Mouse (Mus musculus) embryonic facial prominence, embryonic 15.5 days (tissue): ENCODE data around the gene Rps6kc1. TPM values are rescaled to one million over a fixed set of nuclear protein-coding genes. Genes with fewer than 3 reads are reported as not detected.

Source experiments
- ATAC-seq: fragments of 200-750 bp; cut with Nextera tagmentation; 2 replicates; pipeline ENCODE4 v1.8.0; 2017; ENCODE audit warnings: low read depth, moderate TSS enrichment; ENCODE audit not compliant: insufficient number of reproducible peaks, low FRiP score, low TSS enrichment
- H3K27ac ChIP-seq: fragments of 300-500 bp; sonication (generic); replicated peaks from 2 replicates; pipeline ENCODE4 v1.5.1; 2015; ENCODE audit warnings: mild to moderate bottlenecking, inconsistent platforms
- H3K27me3 ChIP-seq: fragments of 300-500 bp; sonication (generic); 2 replicates; pipeline ENCODE4 v1.6.1; 2015; ENCODE audit warnings: inconsistent platforms
- H3K36me3 ChIP-seq: fragments of 300-500 bp; sonication (generic); 2 replicates; pipeline ENCODE4 v1.6.1; 2015; ENCODE audit warnings: mild to moderate bottlenecking, inconsistent platforms
- H3K4me1 ChIP-seq: fragments of 300-500 bp; sonication (generic); 2 replicates; pipeline ENCODE4 v1.6.1; 2015; ENCODE audit warnings: inconsistent platforms
- H3K4me2 ChIP-seq: fragments of 300-500 bp; sonication (generic); replicated peaks from 2 replicates; pipeline ENCODE4 v1.6.1; 2015; ENCODE audit warnings: mild to moderate bottlenecking, inconsistent platforms
- H3K4me3 ChIP-seq: fragments of 300-500 bp; sonication (generic); replicated peaks from 2 replicates; pipeline ENCODE4 v1.5.1; 2015; ENCODE audit warnings: mild to moderate bottlenecking, inconsistent platforms
- H3K9ac ChIP-seq: fragments of 300-500 bp; sonication (generic); 2 replicates; pipeline ENCODE4 v1.6.1; 2015; ENCODE audit warnings: inconsistent platforms
- H3K9me3 ChIP-seq: fragments of 300-500 bp; sonication (generic); replicated peaks from 2 replicates; pipeline ENCODE4 v1.6.1; 2016; ENCODE audit warnings: inconsistent platforms
- WGBS: fragments of 180-500 bp; shearing (Covaris S2); methylation state at CpG from one replicate; pipeline ENCODE4 v1.1.7; 2015; 5-methylcytosine and 5-hydroxymethylcytosine counted together
- polyA plus RNA-seq: library from polyadenylated mRNA; unstranded; fragments of >200 nt; fragmentation: Nextera tagmentation; extraction: Ambion mirVana; gene quantifications from 2 replicates; pipeline ENCODE4 v1.2.1, GENCODE M21; 2015

Gene Rps6kc1
- polyA plus RNA-seq, 1 experiment from 2014 or later, result 15.2 TPM

- ATAC-seq, result no peak
- Histone ChIP-seq H3K9me3 (no peaks in the 10 kb centered on the region), H3K9ac (no peak overlapping the region), H3K27ac (no peak overlapping the region), H3K4me1 (0 out of 2 replicates have a peak, but pooled peaks cover 6% of the 10 kb centered on the region), H3K4me2 (no peak overlapping the region), H3K4me3 (no peak overlapping the region), H3K36me3 (peaks cover 26% of the 10 kb centered on the region), H3K27me3 (no peaks in the 10 kb centered on the region)
- WGBS, result 47% methylated on average over 7 of the region's 7 CpGs
Measured at GRCm38 (mm10) chr1:190796745-190797482, 114.7 kb downstream of the Rps6kc1 start.

DNA sequence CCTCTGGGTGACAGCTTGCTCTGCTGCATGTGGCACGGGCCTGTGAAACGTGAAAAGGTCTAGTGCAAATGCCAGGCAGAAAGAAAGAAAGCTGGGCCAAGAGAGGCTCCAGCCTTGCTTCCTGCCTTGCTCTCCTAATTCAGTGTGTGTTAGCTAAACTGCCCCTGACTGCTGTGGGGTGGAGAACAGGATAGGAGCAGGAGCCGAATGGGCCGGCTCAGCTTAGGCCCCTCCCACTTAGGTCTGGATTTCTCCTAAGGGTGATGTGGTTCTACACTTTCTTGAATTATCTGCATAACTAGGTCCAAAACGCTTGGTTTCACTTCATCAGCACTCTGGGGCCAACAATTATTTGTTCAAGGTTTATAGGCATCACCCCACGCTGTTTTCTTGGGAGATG lies 119.9 kb downstream of the Rps6kc1 start:
- H3K9me3 ChIP-seq, result no peaks in the 10 kb centered on the region
- 0 out of 2 replicates have a peak, but pooled peaks cover 1% of the 10 kb centered on the region for H3K4me1 ChIP-seq
- no peak overlapping the region for H3K27ac ChIP-seq
- no peak overlapping the region for H3K9ac ChIP-seq
- ATAC-seq, result no peak
- H3K4me2 ChIP-seq, result no peak overlapping the region
- WGBS, result 78% methylated on average over 6 of the region's 6 CpGs
- no peaks in the 10 kb centered on the region for H3K36me3 ChIP-seq
- H3K27me3 ChIP-seq, result no peaks in the 10 kb centered on the region
- H3K4me3 ChIP-seq, result no peak overlapping the region

DNA sequence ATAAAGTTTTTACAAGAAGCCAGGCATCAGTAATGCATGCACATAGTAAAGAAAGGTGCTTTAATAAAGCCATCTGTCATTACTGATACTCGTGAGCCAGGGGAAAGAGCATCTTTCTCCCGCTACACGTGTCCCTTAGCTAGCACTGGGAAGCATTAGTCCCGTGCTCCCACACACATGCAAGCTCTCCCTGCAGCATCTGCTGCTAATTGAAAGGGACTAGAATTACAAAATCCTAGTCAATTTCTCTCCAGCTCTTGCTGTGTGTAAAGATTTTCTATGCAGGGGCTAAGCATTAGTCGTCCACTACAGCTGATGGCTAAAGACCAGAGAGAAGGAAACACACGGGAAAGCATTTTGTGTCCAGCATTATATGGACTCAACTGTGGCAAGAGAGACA lies 120.8 kb downstream of the Rps6kc1 start:
- no peaks in the 10 kb centered on the region for H3K36me3 ChIP-seq
- H3K9ac ChIP-seq, result no peak overlapping the region
- no peaks in the 10 kb centered on the region for H3K4me1 ChIP-seq
- H3K9me3 ChIP-seq, result no peaks in the 10 kb centered on the region
- WGBS, result 48% methylated on average over 6 of the region's 6 CpGs
- no peak overlapping the region for H3K27ac ChIP-seq
- H3K4me3 ChIP-seq, result no peak overlapping the region
- H3K27me3 ChIP-seq, result no peaks in the 10 kb centered on the region
- no peak for ATAC-seq
- no peak overlapping the region for H3K4me2 ChIP-seq

DNA sequence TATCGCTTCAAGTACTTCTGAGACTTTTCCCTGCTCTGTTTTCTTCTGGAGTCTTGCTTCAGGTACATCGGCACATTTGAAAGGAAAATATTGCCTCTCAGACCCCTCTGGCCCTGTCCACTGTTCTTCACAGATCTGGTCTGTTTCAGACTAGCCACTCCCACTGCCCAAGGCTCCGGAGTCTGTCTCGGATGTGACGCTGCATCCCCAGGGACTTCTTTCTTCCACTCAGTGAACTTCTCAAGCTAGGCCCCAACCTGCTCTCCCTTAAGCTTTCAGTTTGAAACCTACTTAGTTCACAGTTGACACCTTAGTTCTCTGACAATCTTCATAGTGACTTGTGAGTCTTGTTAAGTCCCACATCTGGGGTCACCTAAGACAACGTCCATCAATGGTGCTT lies 133.9 kb downstream of the Rps6kc1 start:
- H3K4me3 ChIP-seq, result no peak overlapping the region
- H3K27ac ChIP-seq, result no peak overlapping the region
- peaks cover 11% of the 10 kb centered on the region for H3K4me1 ChIP-seq
- WGBS, result 45% methylated on average over 6 of the region's 6 CpGs
- no peaks in the 10 kb centered on the region for H3K27me3 ChIP-seq
- 0 out of 2 replicates have a peak, but pooled peaks cover 18% of the 10 kb centered on the region for H3K36me3 ChIP-seq
- H3K9me3 ChIP-seq, result no peaks in the 10 kb centered on the region
- no peak overlapping the region; the same call in 1 of the 2 replicates for H3K9ac ChIP-seq
- no peak overlapping the region for H3K4me2 ChIP-seq
- ATAC-seq, result no peak

DNA sequence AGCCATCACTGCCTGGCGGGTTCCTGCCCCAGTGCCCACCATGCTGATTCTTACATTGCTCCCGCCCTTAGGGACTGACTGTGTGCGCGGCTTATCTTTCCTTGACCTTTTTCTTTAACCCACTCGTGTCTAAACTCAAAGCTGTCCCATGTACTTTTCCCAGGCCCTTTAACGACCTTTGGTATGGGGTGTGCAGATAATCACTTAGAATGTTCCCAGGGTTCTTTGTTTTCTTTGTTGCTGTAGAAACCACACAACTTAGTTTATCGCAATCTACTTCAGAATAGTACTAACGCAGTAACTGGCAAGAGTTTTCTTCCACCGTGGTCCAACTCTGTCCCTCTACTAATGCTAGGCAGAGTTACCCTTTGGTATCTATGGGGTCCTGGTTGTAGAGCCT lies 135.3 kb downstream of the Rps6kc1 start:
- H3K27me3 ChIP-seq, result no peaks in the 10 kb centered on the region
- H3K27ac ChIP-seq, result no peak overlapping the region
- 0 out of 2 replicates have a peak, but pooled peaks cover 18% of the 10 kb centered on the region for H3K36me3 ChIP-seq
- no peak overlapping the region for H3K4me2 ChIP-seq
- no peak overlapping the region for H3K9ac ChIP-seq
- H3K4me3 ChIP-seq, result no peak overlapping the region
- WGBS, result 90% methylated on average over 9 of the region's 9 CpGs
- ATAC-seq, result no peak
- no peaks in the 10 kb centered on the region for H3K9me3 ChIP-seq
- peaks cover 11% of the 10 kb centered on the region for H3K4me1 ChIP-seq

DNA sequence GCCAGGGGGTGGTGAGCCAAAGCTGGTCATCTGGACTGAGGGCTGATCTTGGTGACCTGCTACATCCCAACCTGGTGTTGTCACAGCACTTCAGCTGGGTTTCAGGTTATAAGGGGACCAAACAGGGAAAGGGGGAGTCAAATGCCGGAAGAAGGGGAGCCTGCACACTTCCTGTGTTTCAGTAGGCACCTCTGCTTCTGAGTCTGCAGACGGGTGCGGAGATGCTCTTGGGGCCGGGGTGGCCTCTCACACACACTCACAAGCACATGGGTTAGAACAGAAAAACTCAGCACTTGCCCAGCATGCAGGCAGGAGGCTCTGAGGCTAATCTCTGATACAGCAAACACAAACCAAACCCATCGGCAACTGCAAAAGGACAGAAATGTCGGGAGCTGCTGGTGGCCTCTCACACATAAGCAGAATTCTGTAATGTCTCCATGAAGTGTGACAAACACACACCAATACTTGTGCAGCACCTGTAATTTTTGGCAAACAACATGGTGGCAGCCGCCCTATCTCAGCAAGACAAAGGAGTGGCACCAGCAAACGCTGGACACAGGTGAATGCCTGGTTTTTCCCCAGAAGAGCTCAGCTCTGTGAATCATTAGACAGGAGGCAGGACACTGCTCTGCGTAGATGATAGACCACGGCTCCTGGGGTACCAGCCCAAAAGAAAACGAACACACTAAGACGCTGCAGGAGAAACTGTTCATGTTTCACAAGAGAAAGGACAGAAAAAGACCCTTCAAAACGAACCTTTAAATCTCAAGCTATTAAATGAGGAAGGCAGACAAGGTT lies 139.3 kb downstream of the Rps6kc1 start:
- Histone ChIP-seq H3K36me3 (0 out of 2 replicates have a peak, but pooled peaks cover 12% of the 10 kb centered on the region), H3K27me3 (no peaks in the 10 kb centered on the region), H3K9me3 (no peaks in the 10 kb centered on the region), H3K27ac (no peak overlapping the region), H3K4me3 (no peak overlapping the region), H3K9ac (no peak overlapping the region), H3K4me1 (peaks cover 17% of the 10 kb centered on the region), H3K4me2 (no peak overlapping the region)
- ATAC-seq, result no peak
- 86% methylated on average over 13 of the region's 13 CpGs for WGBS

GRCm38 (mm10) chr1:190769748-190770147 lies 141.8 kb downstream of the Rps6kc1 start:
- H3K27me3 ChIP-seq, result no peaks in the 10 kb centered on the region
- no peak overlapping the region for H3K4me3 ChIP-seq
- 0 out of 2 replicates have a peak, but pooled peaks cover 7% of the 10 kb centered on the region for H3K36me3 ChIP-seq
- 75% methylated on average over 7 of the region's 7 CpGs for WGBS
- no peak for ATAC-seq
- H3K4me1 ChIP-seq, result peaks cover 12% of the 10 kb centered on the region; the same call in 1 of the 2 replicates
- H3K9ac ChIP-seq, result no peak overlapping the region
- H3K4me2 ChIP-seq, result no peak overlapping the region
- no peaks in the 10 kb centered on the region for H3K9me3 ChIP-seq
- H3K27ac ChIP-seq, result no peak overlapping the region

GRCm38 (mm10) chr1:190768307-190768706 lies 143.3 kb downstream of the Rps6kc1 start:
- WGBS, result 64% methylated on average over 1 of the region's 1 CpGs
- H3K4me2 ChIP-seq, result no peak overlapping the region
- H3K9ac ChIP-seq, result no peak overlapping the region
- no peak for ATAC-seq
- H3K4me1 ChIP-seq, result peaks cover 14% of the 10 kb centered on the region; the same call in 1 of the 2 replicates
- H3K27ac ChIP-seq, result no peak overlapping the region
- no peaks in the 10 kb centered on the region for H3K27me3 ChIP-seq
- 0 out of 2 replicates have a peak, but pooled peaks cover 5% of the 10 kb centered on the region for H3K36me3 ChIP-seq
- H3K4me3 ChIP-seq, result no peak overlapping the region
- no peaks in the 10 kb centered on the region for H3K9me3 ChIP-seq

DNA sequence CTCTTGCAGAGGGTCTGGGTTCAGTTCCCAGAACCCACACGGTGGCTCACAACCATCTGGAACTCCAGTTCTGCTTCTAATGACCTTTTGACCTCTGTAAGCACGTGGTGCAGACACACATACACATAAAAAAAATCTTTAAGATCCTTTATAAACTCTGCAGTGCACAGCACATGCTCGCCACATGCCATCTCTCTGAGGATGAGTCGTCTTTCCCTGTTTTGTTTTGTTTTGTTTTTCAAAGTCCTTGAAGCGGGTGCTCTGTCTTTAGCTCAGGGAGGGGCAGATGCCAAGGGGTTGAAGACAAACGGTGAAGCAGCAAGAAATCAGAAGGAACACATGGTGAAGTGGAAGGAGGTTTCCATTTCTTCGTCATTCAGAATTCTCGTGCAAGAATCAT lies 143.9 kb downstream of the Rps6kc1 start:
- Histone ChIP-seq H3K4me3 (no peak overlapping the region), H3K4me2 (no peak overlapping the region), H3K27ac (no peak overlapping the region), H3K9ac (no peak overlapping the region), H3K4me1 (peaks cover 14% of the 10 kb centered on the region; the same call in 1 of the 2 replicates), H3K9me3 (no peaks in the 10 kb centered on the region), H3K36me3 (no peaks in the 10 kb centered on the region), H3K27me3 (no peaks in the 10 kb centered on the region)
- no peak for ATAC-seq
- WGBS, result 37% methylated on average over 8 of the region's 8 CpGs

- ATAC-seq, result no peak
- 86% methylated on average over 2 of the region's 2 CpGs for WGBS
- Histone ChIP-seq H3K4me2 (no peak overlapping the region), H3K4me1 (peaks cover 16% of the 10 kb centered on the region; the same call in 1 of the 2 replicates), H3K9ac (no peak overlapping the region), H3K9me3 (no peaks in the 10 kb centered on the region), H3K27me3 (no peaks in the 10 kb centered on the region), H3K36me3 (no peaks in the 10 kb centered on the region), H3K27ac (no peak overlapping the region), H3K4me3 (no peak overlapping the region)
Measured at GRCm38 (mm10) chr1:190766800-190767199, 144.8 kb downstream of the Rps6kc1 start.

DNA sequence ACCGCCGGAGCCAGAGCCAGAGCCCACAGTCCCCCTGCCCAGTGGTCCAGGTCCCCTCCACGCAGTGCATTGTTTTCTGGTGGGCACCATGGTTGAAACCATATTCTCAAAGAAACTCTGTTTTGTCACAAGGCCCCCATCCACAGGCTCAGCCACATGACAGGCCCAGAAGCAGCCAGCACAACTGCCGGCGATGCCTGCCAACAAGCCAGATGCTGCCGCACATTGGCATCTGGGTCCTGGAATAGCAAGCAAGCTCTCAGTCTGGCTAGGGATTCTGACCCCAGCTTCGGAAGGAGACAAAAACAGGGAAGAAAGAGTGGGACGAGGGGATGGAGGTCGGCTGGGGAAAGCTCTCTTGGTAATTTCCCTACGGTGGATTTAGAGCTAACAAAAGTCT lies 147.8 kb downstream of the Rps6kc1 start:
- no peak for ATAC-seq
- 62% methylated on average over 10 of the region's 10 CpGs for WGBS
- Histone ChIP-seq H3K4me2 (no peak overlapping the region), H3K36me3 (no peaks in the 10 kb centered on the region), H3K4me1 (peaks cover 16% of the 10 kb centered on the region; the same call in 1 of the 2 replicates), H3K9ac (no peak overlapping the region), H3K27me3 (no peaks in the 10 kb centered on the region), H3K9me3 (no peaks in the 10 kb centered on the region), H3K4me3 (no peak overlapping the region), H3K27ac (0 out of 2 replicates have a peak overlapping the region, but pooled peaks have one; percentile 11)
